Mouse (Mus musculus): Measurements from ENCODE around the gene Fgf4.

The Fgf4 gene

GRCm38 (mm10) chr7:144911121-144911520 lies 64.0 kb downstream of the Fgf4 start:
- no peak for DNase-seq (ENCODE audit: low spot score)

GRCm38 (mm10) chr7:144912897-144913296 lies 65.7 kb downstream of the Fgf4 start:
- no peak for DNase-seq (ENCODE audit: low spot score)

- DNase-seq (ENCODE audit: low spot score) = peak; percentile 75
Measured at GRCm38 (mm10) chr7:144914296-144914947, 67.3 kb downstream of the Fgf4 start.
